Mouse (Mus musculus) thymus, adult 18-20 months (tissue): ENCODE results near the gene Olfr453.

Experiments
- DNase-seq, 2 experiments: peaks; one replicate each; pipeline ENCODE4 v3.0.0; 2022; ENCODE audit warnings: mixed read lengths in 2 of 2

The Olfr453 gene

DNA sequence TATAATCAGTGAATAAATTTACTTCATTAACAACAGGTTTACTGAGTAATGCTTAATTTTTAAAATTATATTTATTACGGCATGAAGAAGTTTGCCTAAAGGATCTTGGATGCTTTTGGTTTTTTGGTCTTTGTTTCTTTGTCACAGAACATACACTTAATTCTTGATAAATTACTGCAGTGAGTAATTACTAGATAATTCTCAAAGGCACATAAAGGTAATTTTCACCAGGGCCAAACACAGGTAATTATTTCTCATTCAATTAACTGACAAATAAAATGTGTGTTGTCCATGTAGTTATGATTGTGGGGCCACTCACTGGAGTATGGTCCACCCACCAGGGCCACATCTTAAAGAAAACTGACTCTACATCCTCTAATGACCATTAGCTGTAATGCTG, at the start of gene Olfr453:
TSS of gene Olfr453 (plus strand) at position 301 of the 400 bp plus-strand sequence.
- no peak for DNase-seq

DNA sequence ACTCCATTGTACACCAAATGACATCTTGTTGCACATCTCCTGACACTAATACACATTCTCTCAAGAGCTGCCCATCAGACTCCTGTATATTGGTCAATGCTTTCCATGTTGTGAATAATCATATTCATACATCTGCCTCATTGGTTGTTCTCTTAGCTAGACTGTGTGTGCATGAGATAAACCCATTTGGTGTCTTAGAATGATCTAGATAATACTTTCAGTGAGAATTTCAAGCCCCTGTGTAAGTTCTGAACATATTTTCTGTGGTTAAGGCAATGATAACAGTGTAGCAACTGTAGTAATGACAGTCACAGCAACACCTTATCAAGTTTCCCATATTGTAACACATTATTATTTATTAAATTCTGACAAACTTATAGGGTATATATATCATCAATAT, 49.4 kb upstream of the Olfr453 start:
- DNase-seq, result no peak

DNA sequence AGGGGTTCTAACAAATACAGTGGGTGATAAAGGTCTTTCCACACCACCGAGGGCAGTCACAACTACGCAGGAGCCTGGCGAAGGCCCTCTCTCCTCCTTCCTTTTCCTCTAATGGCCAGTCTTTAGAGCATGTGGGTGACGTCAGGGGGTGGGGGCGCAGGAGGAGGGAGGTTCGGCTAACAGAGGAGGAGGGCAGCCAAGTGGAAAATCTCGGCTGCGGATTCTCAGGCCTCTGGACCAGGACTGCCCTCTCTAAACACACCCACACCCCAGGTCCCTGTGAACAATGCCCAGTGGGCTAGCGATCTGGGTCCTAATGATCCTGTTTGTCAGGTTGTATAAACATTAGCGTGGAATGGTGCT, 47.0 kb upstream of the Olfr453 start:
- no peak for DNase-seq

DNA sequence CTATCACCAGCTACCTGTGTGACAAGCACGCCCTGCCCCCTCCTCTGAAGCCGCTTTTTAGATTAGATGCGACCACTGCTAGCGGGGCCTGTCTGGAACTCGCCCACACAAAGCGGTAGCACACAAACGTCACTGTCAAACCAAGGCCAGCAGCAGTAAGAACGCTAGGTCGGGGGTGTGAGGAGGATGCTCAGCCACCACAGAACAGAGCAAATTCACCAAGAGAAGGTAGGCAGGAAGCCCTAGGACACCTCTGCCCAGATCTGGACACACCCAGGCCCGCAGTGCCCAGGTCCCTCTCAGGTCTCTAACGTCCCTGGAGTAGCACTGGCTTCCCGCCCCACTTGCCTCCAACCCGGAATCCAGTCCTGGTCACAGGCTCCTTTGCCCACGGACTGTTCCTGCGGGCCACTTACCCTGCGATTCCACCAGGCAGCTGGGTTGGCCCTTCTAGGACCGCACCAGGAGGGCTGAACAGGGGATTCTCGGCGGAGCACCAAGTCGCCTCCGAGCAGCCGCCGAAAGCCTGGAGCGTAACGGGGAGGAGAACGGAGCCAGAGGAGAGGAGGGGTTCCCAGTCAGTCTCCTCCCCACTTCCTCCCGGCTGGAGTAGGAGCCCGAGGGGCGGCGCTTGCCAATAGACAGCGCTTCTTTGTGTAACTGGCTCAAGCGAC, 46.5 kb upstream of the Olfr453 start:
- no peak for DNase-seq

DNA sequence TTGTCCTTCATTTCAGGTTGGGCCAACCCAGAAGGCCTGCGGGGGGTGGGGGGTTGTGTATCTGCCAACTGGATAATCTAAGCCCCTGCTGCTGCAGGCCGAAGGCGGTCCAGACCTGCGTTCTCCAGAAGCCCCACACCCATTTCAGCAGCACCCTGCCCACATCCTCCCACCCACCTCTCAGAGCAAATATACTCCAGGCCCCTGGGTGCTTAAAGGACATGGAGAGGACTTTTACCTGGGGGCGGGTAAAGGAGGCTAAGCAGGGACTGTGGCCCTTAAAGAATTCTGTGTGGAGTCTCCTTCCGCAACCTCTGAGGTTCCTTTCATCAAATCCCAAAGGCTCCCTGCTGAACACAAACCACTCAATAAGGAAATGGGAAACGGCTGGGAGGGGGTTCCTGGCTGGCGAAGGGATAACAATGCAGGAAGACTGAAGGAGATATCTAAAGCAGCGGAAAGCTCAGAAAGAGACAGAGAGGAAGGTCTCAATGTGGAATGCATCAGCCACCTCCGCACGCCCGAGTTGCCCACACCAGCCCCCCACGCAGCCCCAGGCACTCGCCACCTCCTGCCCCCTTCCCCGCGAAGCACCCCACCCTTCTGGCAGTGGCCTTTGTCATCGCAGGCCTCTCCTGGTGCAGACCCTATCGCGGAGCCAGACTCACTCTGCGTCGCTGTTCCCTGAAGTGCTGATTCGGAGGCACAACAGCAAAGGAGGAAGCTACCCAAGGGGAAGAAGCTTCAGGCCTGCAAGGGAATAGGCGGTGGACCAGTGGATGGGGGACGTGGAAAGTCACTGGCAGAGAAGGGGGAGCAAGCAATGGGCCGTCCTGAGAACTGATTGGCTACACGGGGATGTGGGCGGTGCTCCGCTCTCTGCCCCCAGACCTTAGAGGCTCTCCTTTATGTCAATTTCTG, 29.6 kb upstream of the Olfr453 start, which contains the start of gene Tcaf1:
TSS of gene Tcaf1 (minus strand) at position 798 of the 921 bp plus-strand sequence.
- no peak for DNase-seq

DNA sequence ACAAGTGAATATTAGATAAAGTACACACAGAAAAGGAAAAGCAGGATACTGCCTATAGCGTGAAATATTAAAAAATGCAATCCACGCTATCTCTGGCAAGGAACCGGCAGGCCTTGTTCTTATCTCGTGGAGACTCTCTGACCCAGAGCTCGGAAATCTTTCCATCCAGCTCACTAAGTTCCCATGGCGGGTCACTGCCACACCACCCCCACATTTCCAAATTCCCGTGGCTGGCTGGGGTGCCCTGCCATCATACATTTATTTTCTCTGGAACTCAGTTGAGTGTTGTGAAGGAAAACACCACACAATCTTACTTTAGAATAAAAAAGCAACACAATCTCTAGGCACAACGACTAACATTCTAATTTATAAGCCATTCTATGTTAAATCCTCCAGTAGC, 24.5 kb upstream of the Olfr453 start:
- no peak for DNase-seq

DNA sequence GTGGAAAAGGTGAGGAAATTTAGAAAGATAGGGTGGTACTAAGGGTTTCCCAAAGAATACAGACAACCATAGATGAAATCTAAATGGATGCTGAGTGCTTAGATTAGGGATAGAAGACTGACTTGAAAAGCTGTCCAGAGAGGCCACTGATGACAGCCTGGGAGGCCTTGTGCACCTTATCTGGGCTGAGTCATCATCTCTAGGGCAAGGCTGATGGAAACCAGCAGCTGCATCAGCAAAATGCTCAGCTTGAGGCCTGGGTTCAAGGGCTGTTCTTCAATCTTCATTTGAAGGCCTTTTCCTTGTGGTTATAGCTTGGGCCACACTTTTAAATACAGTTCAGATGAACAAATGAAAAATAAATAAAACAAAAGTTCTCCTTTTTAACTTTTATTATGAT, 21.2 kb upstream of the Olfr453 start:
- DNase-seq, result no peak

DNA sequence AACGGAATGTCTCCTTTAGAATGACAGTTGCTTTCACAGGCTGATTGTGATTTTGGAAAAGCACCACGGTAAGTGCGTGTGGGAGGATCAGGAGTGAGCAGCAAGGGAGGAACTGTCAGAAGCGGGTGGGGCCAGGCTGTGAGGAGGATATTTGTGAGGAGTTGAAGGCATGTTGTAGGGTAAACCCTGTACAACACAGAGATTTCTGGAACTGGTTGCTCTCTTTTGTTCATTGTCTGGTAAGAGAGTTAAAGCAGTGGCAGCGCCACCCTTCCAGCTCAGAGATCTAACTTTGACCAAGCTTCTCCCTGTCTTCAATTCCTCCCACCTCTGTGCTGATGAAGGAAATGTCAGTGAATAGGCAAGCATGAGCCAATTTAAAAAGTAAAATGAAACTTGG, 3.1 kb downstream of the Olfr453 start:
- DNase-seq, result no peak

DNA sequence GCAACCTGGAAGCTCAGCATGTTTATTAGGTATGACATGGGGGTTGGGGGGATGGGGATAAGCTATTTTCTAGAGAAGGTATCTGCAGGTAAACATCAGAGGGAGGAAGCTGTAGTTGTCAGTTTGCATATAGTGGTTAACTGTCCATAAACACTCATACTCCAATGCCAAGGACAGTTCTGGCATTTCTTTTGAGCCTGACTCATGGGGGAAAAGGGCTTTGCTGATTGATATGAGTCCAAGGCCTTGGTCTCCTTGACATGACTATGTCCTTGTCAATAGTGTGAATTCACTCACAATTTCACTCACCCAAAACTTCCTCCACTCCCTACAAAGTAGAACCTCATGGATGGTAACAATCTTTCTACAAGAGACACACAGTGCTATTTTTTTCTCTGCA, 8.7 kb downstream of the Olfr453 start:
- no peak for DNase-seq

DNA sequence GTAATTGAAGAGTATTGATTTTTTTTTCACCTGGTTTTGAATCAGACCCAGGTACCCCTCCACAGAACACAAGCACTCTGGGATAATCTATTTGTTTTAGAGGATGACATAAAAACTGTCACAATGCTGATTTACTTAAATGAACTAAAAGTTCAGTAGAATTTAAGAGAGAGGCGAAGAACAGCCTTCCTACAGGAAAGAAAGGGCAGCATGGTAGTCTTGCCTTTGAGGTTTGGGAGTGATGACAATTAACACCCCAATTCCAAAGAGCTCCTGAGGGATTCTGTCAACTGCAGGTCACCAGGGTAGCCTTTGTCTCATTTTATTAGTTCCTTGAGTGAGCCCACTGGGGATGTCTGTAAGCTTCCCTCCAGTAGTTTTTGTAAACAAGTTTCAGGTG, 16.9 kb downstream of the Olfr453 start, which contains the start of gene Olfr38:
TSS of gene Olfr38 (plus strand) at position 301 of the 400 bp plus-strand sequence.
- no peak for DNase-seq

DNA sequence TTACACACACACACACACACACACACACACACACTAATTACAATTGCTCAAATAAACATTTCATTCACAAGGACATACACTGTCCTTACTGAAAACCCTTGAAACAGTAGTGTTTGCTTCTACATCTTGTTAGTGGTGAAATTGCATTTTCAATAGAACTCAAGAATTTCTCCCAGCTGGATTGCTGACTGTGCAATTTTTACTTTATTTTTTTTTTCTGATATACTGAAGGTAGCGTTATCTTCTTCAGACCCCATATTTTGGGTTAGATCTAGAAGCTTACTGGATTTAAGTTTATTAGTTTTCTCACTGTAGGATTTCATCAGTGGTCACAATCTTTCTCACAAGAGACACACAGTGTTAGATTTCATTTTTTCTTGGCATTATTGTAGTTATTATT, 37.9 kb downstream of the Olfr453 start:
- no peak for DNase-seq

DNA sequence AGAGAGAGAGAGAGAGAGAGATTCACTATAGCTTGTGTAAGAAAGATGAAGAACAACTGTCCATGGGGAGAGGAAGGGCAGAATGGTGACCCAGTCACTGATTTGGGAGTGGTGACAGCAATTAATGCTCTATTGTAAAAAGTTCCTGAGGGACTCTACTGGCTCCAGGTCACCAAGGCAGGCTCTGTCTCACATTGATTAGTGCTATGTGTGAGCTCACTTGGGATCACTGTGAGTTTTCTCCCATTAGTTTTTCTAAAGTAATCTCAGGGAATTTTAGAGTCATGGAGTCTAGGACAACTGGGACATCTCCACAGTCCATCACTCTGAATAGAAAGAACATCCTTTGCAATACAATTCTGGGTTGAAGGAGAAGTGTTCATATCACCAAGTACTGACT, 45.6 kb downstream of the Olfr453 start, which contains the start of gene Olfr452:
TSS of gene Olfr452 (plus strand) at position 301 of the 400 bp plus-strand sequence.
- DNase-seq, result no peak

DNA sequence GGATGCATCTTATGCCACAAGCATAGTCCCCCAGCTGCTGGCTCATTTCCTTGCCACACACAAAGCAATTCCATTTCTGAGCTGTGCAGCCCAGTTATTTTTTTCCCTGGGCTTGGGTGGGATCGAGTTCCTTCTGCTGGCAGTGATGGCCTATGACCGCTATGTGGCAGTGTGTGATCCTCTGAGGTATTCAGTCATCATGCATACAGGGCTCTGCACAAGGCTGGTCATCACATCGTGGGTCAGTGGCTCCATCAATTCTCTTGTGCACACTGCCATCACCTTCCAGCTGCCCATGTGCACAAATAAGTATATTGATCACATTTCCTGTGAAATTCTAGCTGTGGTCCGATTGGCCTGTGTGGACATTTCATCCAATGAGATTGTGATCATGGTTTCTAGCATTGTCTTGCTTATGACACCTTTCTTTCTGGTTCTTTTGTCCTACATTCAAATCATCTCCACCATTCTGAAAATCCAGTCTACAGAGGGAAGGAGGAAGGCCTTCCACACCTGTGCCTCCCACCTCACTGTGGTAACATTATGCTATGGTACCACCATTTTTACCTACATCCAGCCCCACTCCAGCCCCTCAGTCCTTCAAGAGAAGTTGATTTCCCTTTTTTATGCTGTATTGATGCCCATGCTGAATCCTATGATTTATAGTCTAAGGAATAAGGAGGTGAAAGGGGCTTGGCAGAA, 51.2 kb downstream of the Olfr453 start:
- DNase-seq, result no peak

DNA sequence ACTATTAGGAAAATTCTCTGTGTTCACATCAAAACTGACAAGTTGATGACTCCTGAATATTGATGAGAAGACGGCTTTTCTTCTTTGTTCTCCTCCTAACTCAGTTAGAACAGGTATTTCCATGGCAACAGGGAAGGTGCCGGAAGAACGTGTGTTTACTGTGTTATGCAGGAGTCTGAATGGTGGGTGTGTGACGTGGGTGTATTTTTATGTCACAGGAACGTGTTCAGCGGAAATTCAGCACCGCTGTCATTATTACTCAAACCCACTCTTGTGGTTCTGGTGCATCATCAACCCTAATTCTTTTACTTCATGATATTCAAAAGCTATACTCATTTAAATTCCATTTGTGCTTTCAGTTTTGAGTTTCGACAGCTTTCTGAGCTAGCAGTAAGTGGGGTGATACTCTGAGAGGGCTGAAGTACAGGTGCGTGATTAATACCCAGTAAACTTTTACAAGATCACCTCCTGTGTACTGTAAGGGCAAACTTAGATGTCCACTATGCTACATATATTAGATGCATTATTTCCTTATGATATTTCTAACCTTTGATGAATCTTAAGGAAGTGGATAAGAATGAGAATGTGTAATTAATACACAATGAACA, 51.9 kb downstream of the Olfr453 start:
- DNase-seq, result no peak

DNA sequence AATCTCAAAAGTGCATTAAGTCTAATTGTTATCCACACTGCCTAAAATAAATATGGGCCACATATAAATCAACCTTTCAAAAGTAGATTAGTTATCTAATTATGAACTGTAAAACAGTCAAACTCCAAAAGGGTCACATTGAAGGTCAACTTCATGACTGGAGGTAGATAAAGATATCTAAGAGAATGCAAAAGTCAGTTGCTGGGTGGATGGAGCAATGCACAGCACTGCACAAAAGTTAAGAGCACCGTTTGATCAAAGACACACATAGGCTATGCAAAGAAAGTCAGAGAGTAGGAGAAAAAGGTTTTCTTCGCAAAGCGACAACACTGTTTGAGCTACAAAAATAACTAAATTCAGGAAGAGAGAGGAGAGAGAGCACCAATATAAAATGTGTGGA, 55.8 kb downstream of the Olfr453 start:
- DNase-seq, result no peak
